Mouse (Mus musculus): ENCODE measurements around the gene Pate2. TPM values are rescaled to one million over a fixed set of nuclear protein-coding genes. Genes with fewer than 3 reads are reported as not detected.

Gene Pate2
- polyA plus RNA-seq, 1 experiment from 2014 or later: 0.97 TPM

DNA sequence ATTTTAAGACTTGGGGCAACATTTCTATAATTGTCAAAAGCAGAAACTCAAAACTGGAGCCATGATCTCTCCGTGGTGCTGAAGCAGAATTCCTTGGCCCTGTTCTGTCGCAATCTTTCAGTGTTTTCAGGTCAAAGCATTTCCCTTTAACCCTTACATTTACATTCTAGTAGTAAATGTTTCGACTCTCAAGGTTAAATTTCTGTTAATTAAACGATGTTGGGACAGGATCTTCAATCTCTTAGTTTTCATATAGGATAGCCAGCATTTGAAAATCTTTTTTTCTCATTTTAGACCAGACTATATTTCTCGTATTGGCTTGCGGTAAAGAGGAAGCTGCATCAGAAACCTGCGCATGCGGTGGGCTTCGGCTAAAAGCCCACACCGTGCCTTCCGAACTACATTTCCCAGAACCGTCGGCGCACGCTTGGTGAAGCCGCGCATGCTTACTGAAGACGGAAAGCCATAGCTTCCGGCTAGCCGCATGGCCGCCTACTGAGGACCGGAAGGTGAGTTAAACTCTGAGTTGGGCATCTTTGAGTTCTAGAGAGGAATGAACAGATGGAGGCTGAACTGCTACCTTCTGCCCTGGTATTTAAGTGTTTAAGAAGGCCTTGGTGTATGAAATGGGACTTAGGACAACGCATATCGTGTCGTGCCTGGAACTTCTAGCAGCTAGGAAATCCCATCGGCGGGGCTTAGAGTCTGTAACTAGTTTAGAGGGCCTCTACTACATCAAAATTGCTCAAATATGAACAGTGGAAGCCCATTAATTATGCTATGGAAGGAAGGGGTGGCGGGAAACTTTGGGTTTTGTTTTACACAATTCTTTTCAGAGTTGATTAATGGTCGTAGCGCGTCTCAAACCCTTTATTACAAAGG, 10.8 kb upstream of the Pate2 start:
- WGBS: 2% methylated on average over 31 of the region's 31 CpGs

DNA sequence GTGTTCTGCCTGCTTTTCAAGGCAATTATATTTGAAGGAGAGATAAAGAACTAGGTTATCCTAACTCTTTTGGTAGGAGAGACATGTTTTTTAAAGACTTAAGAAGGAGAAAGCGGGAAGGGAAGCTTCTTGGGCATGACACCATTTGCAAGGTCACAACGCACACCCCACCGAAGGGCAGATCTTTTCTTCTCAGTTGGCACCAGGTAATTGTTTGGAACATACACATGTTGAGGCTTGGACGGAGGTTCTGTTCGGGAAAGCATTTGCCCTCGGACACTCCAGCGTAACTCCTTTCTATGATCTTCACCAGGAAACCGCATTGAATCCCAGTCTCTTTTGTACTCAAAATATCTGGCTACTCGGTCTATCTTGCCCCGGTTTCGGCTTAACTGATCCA, 9.0 kb upstream of the Pate2 start:
- Histone ChIP-seq H3K9me3 (replicated peaks) (no peaks in the 10 kb centered on the region), H3K9ac (replicated peaks) (no peak overlapping the region), H3K36me3 (peaks cover 17% of the 10 kb centered on the region), H3K4me1 (peaks cover 24% of the 10 kb centered on the region), H3K27ac (replicated peaks) (no peak overlapping the region), H3K4me3 (replicated peaks) (no peak overlapping the region), H3K27me3 (replicated peaks) (no peaks in the 10 kb centered on the region), H3K4me2 (no peak overlapping the region)
- no peak for ATAC-seq (ENCODE audit: low FRiP score)
- 96% methylated on average over 11 of the region's 11 CpGs for WGBS

More for the DNA sequence above, 10.8 kb upstream of the Pate2 start:
- peak overlapping the region; percentile 73 for H3K9ac ChIP-seq (replicated peaks)
- peak overlapping the region; percentile 74 for H3K4me3 ChIP-seq (replicated peaks)
- peak overlapping the region; percentile 93 for H3K4me2 ChIP-seq
- no peaks in the 10 kb centered on the region for H3K9me3 ChIP-seq (replicated peaks)
- peaks cover 12% of the 10 kb centered on the region for H3K36me3 ChIP-seq
- peak overlapping the region; percentile 88 for H3K27ac ChIP-seq (replicated peaks)
- no peaks in the 10 kb centered on the region for H3K27me3 ChIP-seq (replicated peaks)
- ATAC-seq (ENCODE audit: low FRiP score): peak; percentile 90
- peaks cover 24% of the 10 kb centered on the region for H3K4me1 ChIP-seq

DNA sequence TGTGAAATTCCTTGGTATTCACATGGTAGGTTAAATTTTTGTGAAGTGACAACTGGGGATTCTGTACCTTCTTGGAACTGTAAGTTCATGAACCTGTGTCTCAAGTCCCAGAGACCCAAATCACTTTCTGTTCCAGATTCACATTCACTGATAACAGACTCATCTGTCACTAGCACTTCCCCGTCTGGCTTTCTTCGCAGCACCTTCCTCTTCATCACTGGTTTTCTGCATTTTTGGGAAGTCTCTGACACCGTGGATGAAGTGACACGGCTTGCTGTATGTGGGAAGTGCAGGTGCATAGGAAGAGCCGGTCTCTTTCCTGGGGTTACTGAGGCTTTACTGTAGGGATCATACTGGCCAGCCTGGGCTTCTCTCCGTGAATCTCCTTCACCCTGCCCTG, 8.5 kb upstream of the Pate2 start:
- H3K36me3 ChIP-seq: peaks cover 20% of the 10 kb centered on the region
- no peak overlapping the region for H3K4me2 ChIP-seq
- WGBS: 92% methylated on average over 6 of the region's 6 CpGs
- H3K4me3 ChIP-seq (replicated peaks): no peak overlapping the region
- H3K9me3 ChIP-seq (replicated peaks): no peaks in the 10 kb centered on the region
- no peaks in the 10 kb centered on the region for H3K27me3 ChIP-seq (replicated peaks)
- H3K4me1 ChIP-seq: peaks cover 24% of the 10 kb centered on the region
- H3K9ac ChIP-seq (replicated peaks): no peak overlapping the region
- H3K27ac ChIP-seq (replicated peaks): no peak overlapping the region
- no peak for ATAC-seq (ENCODE audit: low FRiP score)

DNA sequence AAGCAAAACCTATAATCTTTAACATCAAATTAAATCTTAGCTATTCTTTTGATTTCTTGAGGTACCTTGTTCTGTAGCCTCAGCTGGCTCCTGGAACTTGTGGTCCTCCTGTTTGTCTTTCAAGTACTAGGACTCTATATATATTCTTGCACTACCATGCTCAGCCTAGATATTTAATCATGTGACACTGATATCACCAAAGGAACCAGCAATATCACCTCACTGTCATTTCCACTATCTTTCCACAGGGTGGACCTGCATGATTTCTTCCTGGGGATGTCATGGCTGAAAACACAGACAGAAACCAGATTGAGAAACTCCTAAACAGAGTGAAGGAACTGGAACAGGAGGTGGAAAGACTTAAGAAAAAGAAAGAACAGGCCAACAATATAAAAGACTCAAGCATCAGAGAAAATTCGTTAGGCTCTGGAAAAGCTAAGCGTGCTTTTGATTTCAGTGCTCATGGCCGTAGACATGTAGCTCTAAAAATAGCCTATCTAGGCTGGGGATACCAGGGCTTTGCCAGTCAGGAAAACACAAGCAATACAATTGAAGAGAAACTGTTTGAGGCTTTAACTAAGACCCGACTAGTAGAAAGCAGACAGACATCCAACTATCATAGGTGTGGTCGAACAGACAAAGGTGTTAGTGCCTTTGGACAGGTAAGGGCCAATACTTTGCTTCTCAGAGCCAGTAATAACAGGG, 5.4 kb upstream of the Pate2 start:
- Histone ChIP-seq H3K9me3 (replicated peaks) (no peaks in the 10 kb centered on the region), H3K27ac (replicated peaks) (no peak overlapping the region), H3K4me1 (peaks cover 22% of the 10 kb centered on the region), H3K4me3 (replicated peaks) (no peak overlapping the region), H3K36me3 (peaks cover 29% of the 10 kb centered on the region), H3K4me2 (no peak overlapping the region), H3K27me3 (replicated peaks) (no peaks in the 10 kb centered on the region), H3K9ac (replicated peaks) (no peak overlapping the region)
- ATAC-seq (ENCODE audit: low FRiP score): no peak
- 96% methylated on average over 5 of the region's 5 CpGs for WGBS

- H3K4me3 ChIP-seq (replicated peaks): no peak overlapping the region
- no peaks in the 10 kb centered on the region for H3K9me3 ChIP-seq (replicated peaks)
- no peaks in the 10 kb centered on the region for H3K27me3 ChIP-seq (replicated peaks)
- no peak overlapping the region for H3K27ac ChIP-seq (replicated peaks)
- WGBS: 90% methylated on average over 3 of the region's 3 CpGs
- no peak for ATAC-seq (ENCODE audit: low FRiP score)
- no peak overlapping the region for H3K9ac ChIP-seq (replicated peaks)
- peaks cover 20% of the 10 kb centered on the region for H3K36me3 ChIP-seq
- H3K4me1 ChIP-seq: peaks cover 18% of the 10 kb centered on the region
- H3K4me2 ChIP-seq: no peak overlapping the region
Observed at GRCm38 (mm10) chr9:35567995-35568394, 2.1 kb upstream of the Pate2 start.

DNA sequence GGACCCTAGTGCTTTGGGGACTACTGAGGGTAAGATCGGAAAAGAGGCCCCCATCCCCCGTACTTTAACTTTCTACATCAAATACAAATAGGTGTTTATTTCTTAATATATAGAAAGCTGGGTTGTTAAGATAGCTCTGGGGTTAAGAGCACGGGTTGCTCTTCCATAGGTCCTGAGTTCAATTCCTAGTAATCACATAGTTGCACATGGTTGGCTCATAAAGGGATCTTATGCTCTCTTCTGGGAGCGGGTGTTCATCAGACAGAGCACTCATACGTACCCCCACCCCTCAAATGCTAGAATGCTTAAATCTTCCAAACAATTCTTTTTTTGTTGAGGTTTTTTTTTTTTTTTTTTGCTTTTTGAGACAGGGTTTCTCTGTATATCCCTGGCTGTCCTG, 579 bp downstream of the Pate2 start:
- peak overlapping the region; percentile 59 for H3K9ac ChIP-seq (replicated peaks)
- peak; percentile 25 for ATAC-seq (ENCODE audit: low FRiP score)

DNA sequence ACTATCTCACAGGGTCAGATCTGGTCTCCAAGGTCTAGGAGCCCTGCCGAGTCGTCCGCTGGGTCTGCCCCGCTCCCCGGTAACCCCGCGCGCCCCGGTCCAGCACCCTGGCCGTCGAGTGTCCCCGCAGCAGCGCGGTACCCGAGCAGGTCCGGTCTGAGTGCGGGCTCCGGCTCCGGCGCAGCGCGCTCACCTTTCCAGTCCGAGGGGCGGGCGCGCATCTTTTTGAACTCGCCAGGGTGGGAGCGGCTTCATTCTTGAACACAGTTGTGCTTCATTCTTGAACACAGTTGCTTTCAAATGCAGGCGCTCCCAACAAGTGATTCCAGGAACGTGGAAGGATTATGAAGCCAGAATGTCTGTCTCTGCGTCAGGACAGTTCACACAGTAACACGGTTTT, 4.3 kb downstream of the Pate2 start:
- 5% methylated on average over 32 of the region's 32 CpGs for WGBS
- peaks cover 10% of the 10 kb centered on the region for H3K4me1 ChIP-seq
- H3K9ac ChIP-seq (replicated peaks): peak overlapping the region; percentile 30; the same call in 1 of the 2 replicates

More for the DNA sequence above, 579 bp downstream of the Pate2 start:
- H3K4me3 ChIP-seq (replicated peaks): peak overlapping the region; percentile 78
- peaks cover 23% of the 10 kb centered on the region for H3K4me1 ChIP-seq
- WGBS: 9% methylated on average over 5 of the region's 5 CpGs
- peaks cover 6% of the 10 kb centered on the region; the same call in 1 of the 2 replicates for H3K27me3 ChIP-seq (replicated peaks)
- H3K9me3 ChIP-seq (replicated peaks): no peaks in the 10 kb centered on the region
- peaks cover 11% of the 10 kb centered on the region for H3K36me3 ChIP-seq
- H3K4me2 ChIP-seq: peak overlapping the region; percentile 64
- H3K27ac ChIP-seq (replicated peaks): peak overlapping the region; percentile 88

GRCm38 (mm10) chr9:35587674-35588073, 17.6 kb downstream of the Pate2 start:
- Histone ChIP-seq H3K4me1 (no peaks in the 10 kb centered on the region), H3K36me3 (no peaks in the 10 kb centered on the region), H3K27me3 (replicated peaks) (no peaks in the 10 kb centered on the region), H3K27ac (replicated peaks) (no peak overlapping the region), H3K9ac (replicated peaks) (no peak overlapping the region), H3K4me2 (no peak overlapping the region), H3K9me3 (replicated peaks) (no peaks in the 10 kb centered on the region), H3K4me3 (replicated peaks) (no peak overlapping the region)
- no peak for ATAC-seq (ENCODE audit: low FRiP score)
- 82% methylated on average over 1 of the region's 1 CpGs for WGBS

More for the DNA sequence above, 4.3 kb downstream of the Pate2 start:
- H3K4me2 ChIP-seq: peak overlapping the region; percentile 68
- no peaks in the 10 kb centered on the region for H3K36me3 ChIP-seq
- H3K4me3 ChIP-seq (replicated peaks): peak overlapping the region; percentile 38
- no peaks in the 10 kb centered on the region for H3K9me3 ChIP-seq (replicated peaks)
- no peak for ATAC-seq (ENCODE audit: low FRiP score)
- H3K27ac ChIP-seq (replicated peaks): no peak overlapping the region
- H3K27me3 ChIP-seq (replicated peaks): peaks cover 6% of the 10 kb centered on the region; the same call in 1 of the 2 replicates

GRCm38 (mm10) chr9:35592903-35593302, 22.8 kb downstream of the Pate2 start:
- Histone ChIP-seq H3K4me3 (replicated peaks) (no peak overlapping the region), H3K27me3 (replicated peaks) (no peaks in the 10 kb centered on the region), H3K9me3 (replicated peaks) (no peaks in the 10 kb centered on the region), H3K9ac (replicated peaks) (no peak overlapping the region), H3K27ac (replicated peaks) (no peak overlapping the region), H3K36me3 (no peaks in the 10 kb centered on the region), H3K4me2 (no peak overlapping the region), H3K4me1 (no peaks in the 10 kb centered on the region)
- ATAC-seq (ENCODE audit: low FRiP score): no peak; the same call in 1 of the 2 replicates
- 10% methylated on average over 2 of the region's 2 CpGs for WGBS

DNA sequence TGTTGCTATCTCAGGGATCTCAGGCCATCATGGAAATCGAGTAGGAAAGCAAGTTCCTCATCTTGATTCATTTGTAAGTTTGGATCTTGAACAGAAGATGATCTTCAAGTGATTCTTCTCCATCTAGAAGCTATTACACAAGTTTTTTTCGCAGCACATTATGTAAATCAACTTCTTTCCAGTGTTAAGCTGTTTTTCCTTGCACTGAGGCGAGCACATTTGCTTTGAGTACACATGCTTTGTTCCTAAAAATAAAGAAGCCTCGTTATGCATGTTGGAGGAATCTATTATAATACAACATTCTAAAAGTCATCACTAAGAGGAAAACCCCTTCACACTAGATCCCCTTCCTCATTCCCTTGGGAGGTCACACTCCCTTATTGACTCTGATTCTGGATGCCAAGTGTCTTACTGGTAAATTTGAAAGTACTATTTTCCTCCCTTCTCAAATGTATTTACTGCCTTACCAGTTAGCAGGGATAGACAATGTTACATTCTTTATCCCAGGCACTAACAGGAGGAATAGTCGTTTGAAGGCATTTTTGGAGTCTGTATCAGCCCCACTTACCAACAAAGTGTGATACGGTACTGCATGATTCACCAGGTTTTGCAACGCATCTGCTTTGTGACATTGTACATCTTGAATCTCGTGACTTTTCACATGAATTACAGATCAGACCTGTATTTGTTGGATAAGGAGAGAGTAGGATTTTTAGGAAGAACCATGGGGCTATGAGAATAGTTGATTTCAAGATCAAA, 37.7 kb downstream of the Pate2 start:
- Histone ChIP-seq H3K4me2 (no peak overlapping the region), H3K9ac (replicated peaks) (no peak overlapping the region), H3K9me3 (replicated peaks) (no peaks in the 10 kb centered on the region), H3K27me3 (replicated peaks) (no peaks in the 10 kb centered on the region), H3K27ac (replicated peaks) (no peak overlapping the region), H3K4me1 (no peaks in the 10 kb centered on the region), H3K4me3 (replicated peaks) (no peak overlapping the region), H3K36me3 (no peaks in the 10 kb centered on the region)
- ATAC-seq (ENCODE audit: low FRiP score): no peak
- WGBS: 69% methylated on average over 8 of the region's 8 CpGs

DNA sequence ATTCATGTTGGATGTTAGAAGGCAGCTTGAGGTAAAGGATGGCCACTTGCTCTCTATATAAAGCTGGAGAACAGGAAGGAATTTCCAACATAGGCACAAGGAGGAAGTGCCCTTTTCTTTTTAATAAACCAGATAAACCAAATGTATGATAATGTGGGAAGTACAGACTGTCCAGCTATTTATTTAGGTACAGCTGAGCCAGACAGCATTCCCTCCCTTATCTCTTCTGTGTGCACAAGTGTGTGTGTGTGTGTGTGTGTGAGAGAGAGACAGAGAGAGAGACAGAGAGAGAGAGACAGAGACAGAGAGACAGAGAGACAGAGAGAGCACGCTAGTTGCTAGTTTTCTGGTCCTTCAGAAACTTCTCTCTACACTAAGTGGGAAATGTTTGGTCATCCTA, 41.8 kb downstream of the Pate2 start, which contains the start of gene Pate4:
Gene Pate4 (minus strand): TSS at position 101 of the 400 bp plus-strand sequence.
- no peaks in the 10 kb centered on the region for H3K4me1 ChIP-seq
- 96% methylated on average over 1 of the region's 1 CpGs for WGBS
- H3K36me3 ChIP-seq: no peaks in the 10 kb centered on the region
- H3K4me2 ChIP-seq: no peak within 1 kb of the TSS
- H3K27ac ChIP-seq (replicated peaks): no peak within 1 kb of the TSS
- H3K4me3 ChIP-seq (replicated peaks): no peak within 1 kb of the TSS
- H3K9ac ChIP-seq (replicated peaks): no peak within 1 kb of the TSS
- no peak for ATAC-seq (ENCODE audit: low FRiP score)
- no peaks in the 10 kb centered on the region for H3K27me3 ChIP-seq (replicated peaks)
- H3K9me3 ChIP-seq (replicated peaks): no peaks in the 10 kb centered on the region

Data from neural tube, embryonic 15.5 days (tissue).